Mouse (Mus musculus) kidney, postnatal 0 days (tissue): ENCODE data around the gene Sgsh. TPM values are rescaled to one million over a fixed set of nuclear protein-coding genes. Genes with fewer than 3 reads are reported as not detected.

Experiments used
- ATAC-seq: fragments of 200-750 bp; cut with Nextera tagmentation; replicated peaks from 2 replicates; pipeline ENCODE4 v1.8.0; 2017; ENCODE audit warnings: low read depth, moderate number of reproducible peaks, moderate TSS enrichment, moderate library complexity; ENCODE audit not compliant: low FRiP score
- DNase-seq: peaks from one replicate; pipeline ENCODE4 v3.0.0-alpha.2; 2016; ENCODE audit warnings: low spot score
- H3K27ac ChIP-seq: fragments of 300-500 bp; sonication (generic); 2 replicates; pipeline ENCODE4 v1.5.1; 2014; ENCODE audit warnings: mild to moderate bottlenecking
- H3K27me3 ChIP-seq: fragments of 300-500 bp; sonication (generic); 2 replicates; pipeline ENCODE4 v1.6.1; 2014; ENCODE audit warnings: low read length, mixed read lengths; ENCODE audit not compliant: insufficient read depth
- H3K36me3 ChIP-seq: fragments of 300-500 bp; sonication (generic); 2 replicates; pipeline ENCODE4 v1.6.1; 2014; ENCODE audit warnings: low read length, mixed read lengths; ENCODE audit not compliant: insufficient read depth
- H3K4me1 ChIP-seq: fragments of 300-500 bp; sonication (generic); replicated peaks from 2 replicates; pipeline ENCODE4 v1.6.1; 2014; ENCODE audit warnings: antibody characterized with exemption, low read length, mixed read lengths; ENCODE audit not compliant: insufficient read depth
- H3K4me2 ChIP-seq: fragments of 300-500 bp; sonication (generic); 2 replicates; pipeline ENCODE4 v1.6.1; 2014; ENCODE audit warnings: mild to moderate bottlenecking, low read length, moderate library complexity, mixed read lengths
- H3K4me3 ChIP-seq: fragments of 300-500 bp; sonication (generic); replicated peaks from 2 replicates; pipeline ENCODE4 v1.5.1; 2014; ENCODE audit warnings: low read depth, low read length
- H3K9ac ChIP-seq: fragments of 300-500 bp; sonication (generic); 2 replicates; pipeline ENCODE4 v1.6.1; 2014; ENCODE audit warnings: low read depth, low read length
- H3K9me3 ChIP-seq: fragments of 300-500 bp; sonication (generic); replicated peaks from 2 replicates; pipeline ENCODE4 v1.6.1; 2016; ENCODE audit warnings: low read length, inconsistent platforms, mixed read lengths
- CTCF ChIP-seq: IDR thresholded peaks from 2 replicates; pipeline ENCODE4 v1.5.1; 2016; ENCODE audit warnings: antibody characterized with exemption, low read depth, mild to moderate bottlenecking, moderate library complexity
- WGBS: fragments of 180-500 bp; shearing (Covaris S2); extraction: QIAGEN DNeasy Blood & Tissue Kit; methylation state at CpG from one replicate; pipeline ENCODE4 v1.1.7; 2014; 5-methylcytosine and 5-hydroxymethylcytosine counted together
- microRNA counts: library from miRNA; unstranded; fragments of <30 nt; microRNA quantifications from one replicate; lab custom pipeline; 2015
- microRNA-seq: library from miRNA; unstranded; fragments of <30 nt; microRNA quantifications from one replicate; pipeline ENCODE4, GENCODE M21; 2016
- polyA plus RNA-seq: library from polyadenylated mRNA; unstranded; fragments of >200 nt; fragmentation: Nextera tagmentation; extraction: Ambion mirVana; gene quantifications from 2 replicates; pipeline ENCODE4 v1.2.1, GENCODE M21; 2015

Sgsh gene
- polyA plus RNA-seq, 1 experiment from 2014 or later: 10.1 TPM

DNA sequence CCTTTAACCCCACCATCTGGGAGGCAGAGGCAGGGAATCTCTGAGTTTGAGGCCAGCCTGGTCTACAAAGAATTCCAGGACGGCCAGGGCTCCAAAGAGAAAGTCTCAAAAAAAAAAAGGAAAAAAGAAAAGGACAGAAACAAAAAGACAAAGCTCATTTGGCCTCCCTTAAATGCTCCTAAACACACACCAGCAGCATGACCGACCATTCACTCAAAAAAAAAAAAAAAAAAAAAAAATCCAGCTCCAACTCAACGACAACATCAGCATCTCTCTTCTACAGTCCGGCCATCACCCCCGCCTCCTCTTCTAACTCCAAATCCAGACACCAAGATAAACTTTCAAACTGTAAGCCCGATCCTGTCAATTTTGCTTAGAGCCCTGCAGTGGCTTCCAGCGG lies 56.4 kb downstream of the Sgsh start:
- ATAC-seq (no peak), DNase-seq (peak; percentile 13)
- WGBS: 9% methylated on average over 7 of the region's 7 CpGs
- Histone ChIP-seq H3K4me3 (peak overlapping the region; percentile 95), H3K9me3 (no peaks in the 10 kb centered on the region), H3K4me2 (peak overlapping the region; percentile 95), H3K9ac (peak overlapping the region; percentile 98), H3K36me3 (peaks cover 34% of the 10 kb centered on the region), H3K27ac (peak overlapping the region; percentile 89), H3K27me3 (no peaks in the 10 kb centered on the region), H3K4me1 (peaks cover 9% of the 10 kb centered on the region; the same call in 1 of the 2 replicates)
- TF ChIP-seq CTCF: no peak

DNA sequence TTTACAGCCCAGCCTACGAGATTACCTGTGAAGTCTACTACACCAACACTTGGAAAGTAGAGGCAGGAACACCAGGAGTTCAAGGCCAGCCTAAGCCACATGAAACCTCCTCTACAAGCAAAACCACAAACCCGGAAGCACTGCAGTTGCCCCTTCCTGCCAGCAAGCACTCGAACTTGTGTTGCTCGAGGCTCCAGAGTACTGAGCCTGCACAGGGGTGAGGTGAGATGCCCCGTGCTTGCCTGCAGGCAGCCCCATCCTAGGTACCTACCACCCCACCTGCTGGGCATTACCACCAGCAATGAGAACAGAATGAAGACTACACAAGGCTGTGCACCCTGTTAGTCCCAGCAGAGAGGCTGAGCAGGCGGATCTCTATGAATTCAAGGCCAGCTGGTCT lies 57.3 kb downstream of the Sgsh start:
- Histone ChIP-seq H3K27me3 (no peaks in the 10 kb centered on the region), H3K9ac (no peak overlapping the region), H3K4me1 (peaks cover 9% of the 10 kb centered on the region; the same call in 1 of the 2 replicates), H3K27ac (no peak overlapping the region), H3K36me3 (peaks cover 43% of the 10 kb centered on the region), H3K4me3 (no peak overlapping the region), H3K9me3 (no peaks in the 10 kb centered on the region), H3K4me2 (peak overlapping the region; percentile 95; the same call in 1 of the 2 replicates)
- TF ChIP-seq CTCF: no peak
- DNase-seq (no peak), ATAC-seq (no peak)
- WGBS: 80% methylated on average over 6 of the region's 6 CpGs

MicroRNA genes within 50 kb of the gene (microRNA counts, 519-probe panel; counts per million panel counts)
- 330 counts per million, percentile 68 among the panel's probes with 10 or more counts for microRNA mmu-miR-1932 (lab: Ali Mortazavi, UCI)

Small RNA genes lying within 50 kb of the gene (microRNA-seq; reads per million reads assigned to microRNA genes)
- not detected for gene Mir1932

Other genes with a start within 250 kb of the Sgsh start
- gene Tbc1d16, start 127.0 kb downstream of the Sgsh start, polyA plus RNA-seq: 9.2 and 9.5 TPM in 2 replicates
- 3.3 and 4.0 TPM in 2 replicates for gene Ccdc40, start 127.0 kb downstream of the Sgsh start, polyA plus RNA-seq
- 64.6 and 68.5 TPM in 2 replicates for gene Gaa, start 87.6 kb downstream of the Sgsh start, polyA plus RNA-seq
- 260 and 285 TPM in 2 replicates for gene Eif4a3, start 55.4 kb downstream of the Sgsh start, polyA plus RNA-seq
- 0.99 and 1.2 TPM in 2 replicates for gene Card14, start 47.8 kb downstream of the Sgsh start, polyA plus RNA-seq
- gene Slc26a11, start within 50 bp of the Sgsh start, polyA plus RNA-seq: 8.0 and 8.3 TPM in 2 replicates
- 8.8 and 10.0 TPM in 2 replicates for gene Rnf213, start 37.6 kb upstream of the Sgsh start, polyA plus RNA-seq
- gene Endov, start 135.8 kb upstream of the Sgsh start, polyA plus RNA-seq: 16.2 and 16.3 TPM in 2 replicates
- 0.18 and 0.21 TPM in 2 replicates for gene Nptx1, start 192.2 kb upstream of the Sgsh start, polyA plus RNA-seq
- gene Rptor, start 247.4 kb upstream of the Sgsh start, polyA plus RNA-seq: 6.8 and 7.1 TPM in 2 replicates